Mouse (Mus musculus): Measurements from ENCODE around the gene Ino80d. TPM values are rescaled to one million over a fixed set of nuclear protein-coding genes. Genes with fewer than 3 reads are reported as not detected.

Gene Ino80d
- polyA plus RNA-seq, 1 experiment from 2014 or later: 9.7 TPM

- no peaks in the 10 kb centered on the region for H3K27me3 ChIP-seq (replicated peaks; ENCODE audit: low read depth, poor library complexity, severe bottlenecking)
- no peaks in the 10 kb centered on the region for H3K36me3 ChIP-seq (replicated peaks)
- H3K27ac ChIP-seq (replicated peaks): no peak overlapping the region
- H3K4me1 ChIP-seq: no peaks in the 10 kb centered on the region
- 87% methylated on average over 3 of the region's 3 CpGs for WGBS
- DNase-seq (ENCODE audit: low spot score): no peak
- H3K9me3 ChIP-seq: no peaks in the 10 kb centered on the region
- no peak overlapping the region for H3K4me3 ChIP-seq
Measured at GRCm38 (mm10) chr1:63032929-63033328, 81.5 kb downstream of the Ino80d start.

GRCm38 (mm10) chr1:63019916-63020315, 94.6 kb downstream of the Ino80d start:
- H3K4me3 ChIP-seq: no peak overlapping the region
- H3K27me3 ChIP-seq (replicated peaks; ENCODE audit: low read depth, poor library complexity, severe bottlenecking): no peaks in the 10 kb centered on the region

DNA sequence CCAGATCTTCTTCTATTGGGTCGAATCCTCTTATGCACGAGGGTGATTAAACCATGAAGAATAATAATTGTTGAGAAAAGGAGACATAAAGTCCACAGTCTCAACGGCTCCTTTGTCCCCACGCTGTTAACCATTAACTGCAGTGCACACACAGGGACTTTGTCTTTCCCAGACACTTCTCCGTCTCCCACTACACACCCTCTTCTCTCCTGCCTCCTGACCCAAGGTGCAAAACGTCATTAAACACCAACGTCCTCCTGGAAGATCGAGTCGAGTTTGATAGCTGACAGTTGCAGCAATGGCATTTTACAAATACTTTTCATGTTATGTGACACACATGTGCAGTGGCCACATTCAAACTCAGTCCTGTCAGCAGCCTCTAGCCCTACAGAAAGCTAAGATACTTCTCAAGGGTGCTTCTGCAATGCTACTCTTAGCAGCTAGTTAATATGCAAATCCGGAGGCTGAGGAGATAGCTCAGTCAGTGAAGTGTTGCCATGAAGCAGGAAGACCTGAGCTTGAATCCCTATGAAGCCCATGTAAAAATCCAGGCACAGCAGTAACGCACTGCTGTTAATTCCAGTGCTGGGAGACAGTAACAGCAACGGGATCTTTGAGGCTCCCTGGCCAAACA, 109.3 kb downstream of the Ino80d start:
- no peaks in the 10 kb centered on the region for H3K36me3 ChIP-seq (replicated peaks)

More at GRCm38 (mm10) chr1:63019916-63020315, 94.6 kb downstream of the Ino80d start:
- WGBS: 70% methylated on average over 2 of the region's 2 CpGs
- no peak overlapping the region for H3K27ac ChIP-seq (replicated peaks)
- no peaks in the 10 kb centered on the region for H3K4me1 ChIP-seq
- H3K9me3 ChIP-seq: no peaks in the 10 kb centered on the region
- H3K36me3 ChIP-seq (replicated peaks): no peaks in the 10 kb centered on the region
- DNase-seq (ENCODE audit: low spot score): no peak

GRCm38 (mm10) chr1:63001874-63002273, 112.6 kb downstream of the Ino80d start:
- no peak overlapping the region for H3K27ac ChIP-seq (replicated peaks)
- WGBS: 73% methylated on average over 3 of the region's 3 CpGs
- H3K4me1 ChIP-seq: no peaks in the 10 kb centered on the region
- no peak overlapping the region for H3K4me3 ChIP-seq
- no peaks in the 10 kb centered on the region for H3K36me3 ChIP-seq (replicated peaks)
- H3K9me3 ChIP-seq: no peaks in the 10 kb centered on the region
- no peaks in the 10 kb centered on the region for H3K27me3 ChIP-seq (replicated peaks; ENCODE audit: low read depth, poor library complexity, severe bottlenecking)
- DNase-seq (ENCODE audit: low spot score): no peak

More for the DNA sequence above, 109.3 kb downstream of the Ino80d start:
- H3K4me1 ChIP-seq: 0 out of 2 replicates have a peak, but pooled peaks cover 5% of the 10 kb centered on the region
- no peak overlapping the region for H3K4me3 ChIP-seq
- no peak overlapping the region for H3K27ac ChIP-seq (replicated peaks)
- no peaks in the 10 kb centered on the region for H3K9me3 ChIP-seq
- 63% methylated on average over 12 of the region's 12 CpGs for WGBS
- H3K27me3 ChIP-seq (replicated peaks; ENCODE audit: low read depth, poor library complexity, severe bottlenecking): no peaks in the 10 kb centered on the region
- no peak for DNase-seq (ENCODE audit: low spot score)

DNA sequence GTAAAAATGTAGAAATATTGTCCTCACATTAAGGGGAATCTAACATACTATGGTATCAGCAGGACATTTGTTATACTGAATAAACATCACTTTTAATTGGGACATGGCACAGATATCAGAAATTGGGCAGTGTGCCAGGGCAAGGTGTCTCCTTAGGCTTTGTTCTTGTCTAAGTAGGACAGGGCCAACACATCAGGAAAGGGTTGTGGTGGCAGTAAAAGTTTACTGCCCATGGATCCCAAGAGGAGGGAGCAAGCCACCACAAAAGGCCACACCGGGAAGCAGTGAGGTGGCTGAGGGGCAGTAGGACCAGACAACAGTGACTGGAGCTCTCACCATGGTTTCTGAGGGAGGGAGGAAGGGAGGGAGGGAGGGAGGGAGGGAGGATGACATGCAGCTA, 121.1 kb downstream of the Ino80d start:
- H3K9me3 ChIP-seq: no peaks in the 10 kb centered on the region
- no peaks in the 10 kb centered on the region for H3K27me3 ChIP-seq (replicated peaks; ENCODE audit: low read depth, poor library complexity, severe bottlenecking)
- no peak overlapping the region for H3K27ac ChIP-seq (replicated peaks)
- no peaks in the 10 kb centered on the region for H3K36me3 ChIP-seq (replicated peaks)
- 63% methylated on average over 1 of the region's 1 CpGs for WGBS
- H3K4me3 ChIP-seq: no peak overlapping the region
- no peaks in the 10 kb centered on the region for H3K4me1 ChIP-seq
- no peak for DNase-seq (ENCODE audit: low spot score)

GRCm38 (mm10) chr1:62992648-62993047, 121.8 kb downstream of the Ino80d start:
- Histone ChIP-seq H3K36me3 (replicated peaks) (no peaks in the 10 kb centered on the region), H3K9me3 (no peaks in the 10 kb centered on the region), H3K27me3 (replicated peaks; ENCODE audit: low read depth, poor library complexity, severe bottlenecking) (no peaks in the 10 kb centered on the region), H3K4me1 (no peaks in the 10 kb centered on the region), H3K27ac (replicated peaks) (no peak overlapping the region), H3K4me3 (no peak overlapping the region)
- 84% methylated on average over 5 of the region's 5 CpGs for WGBS
- DNase-seq (ENCODE audit: low spot score): no peak

DNA sequence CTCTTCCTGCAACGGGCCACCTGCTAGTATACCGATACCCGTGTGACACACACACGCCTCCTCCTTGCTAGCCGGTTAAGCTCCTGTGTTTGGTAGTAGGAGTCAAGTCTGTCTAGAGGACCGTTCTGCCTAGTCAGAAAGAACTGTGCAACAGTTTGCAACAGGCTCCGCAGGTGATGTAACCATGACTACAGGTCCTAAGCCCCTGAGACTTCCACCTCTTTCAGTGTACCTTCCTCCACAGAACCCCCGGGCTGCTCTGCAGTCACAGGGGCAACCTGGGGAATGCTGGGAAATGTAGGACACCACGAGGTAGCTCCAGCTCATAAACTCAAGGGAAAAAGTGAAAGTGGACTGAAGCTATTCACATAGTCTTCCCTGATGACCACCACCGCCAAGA, 123.4 kb downstream of the Ino80d start:
- Histone ChIP-seq H3K36me3 (replicated peaks) (no peaks in the 10 kb centered on the region), H3K4me3 (no peak overlapping the region), H3K27ac (replicated peaks) (no peak overlapping the region), H3K4me1 (peaks cover 4% of the 10 kb centered on the region), H3K27me3 (replicated peaks; ENCODE audit: low read depth, poor library complexity, severe bottlenecking) (no peaks in the 10 kb centered on the region), H3K9me3 (no peaks in the 10 kb centered on the region)
- no peak for DNase-seq (ENCODE audit: low spot score)
- WGBS: 85% methylated on average over 10 of the region's 10 CpGs

DNA sequence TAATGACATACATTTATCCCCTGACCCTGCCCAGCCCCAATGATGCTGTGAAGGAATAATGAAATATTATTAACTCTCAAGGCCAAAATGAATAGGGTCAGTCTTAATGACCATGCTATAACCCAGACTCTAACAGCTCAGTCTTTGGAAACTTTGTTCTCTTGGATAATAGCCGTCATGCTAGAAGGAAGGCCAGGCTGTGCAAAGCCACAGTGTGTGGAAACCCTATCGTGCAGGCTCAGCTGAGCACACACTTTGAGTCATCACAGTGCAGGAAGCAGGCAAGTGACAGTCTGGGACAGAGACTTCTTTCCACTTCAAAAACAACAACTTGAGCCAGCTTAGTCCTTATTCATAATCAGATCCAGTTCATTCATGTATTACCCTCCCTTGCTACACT, 126.9 kb downstream of the Ino80d start:
- no peak overlapping the region for H3K4me3 ChIP-seq
- H3K27me3 ChIP-seq (replicated peaks; ENCODE audit: low read depth, poor library complexity, severe bottlenecking): no peaks in the 10 kb centered on the region
- H3K4me1 ChIP-seq: peaks cover 10% of the 10 kb centered on the region
- no peaks in the 10 kb centered on the region for H3K36me3 ChIP-seq (replicated peaks)
- no peak for DNase-seq (ENCODE audit: low spot score)
- no peaks in the 10 kb centered on the region for H3K9me3 ChIP-seq
- no peak overlapping the region for H3K27ac ChIP-seq (replicated peaks)
- WGBS: 67% methylated on average over 2 of the region's 2 CpGs

DNA sequence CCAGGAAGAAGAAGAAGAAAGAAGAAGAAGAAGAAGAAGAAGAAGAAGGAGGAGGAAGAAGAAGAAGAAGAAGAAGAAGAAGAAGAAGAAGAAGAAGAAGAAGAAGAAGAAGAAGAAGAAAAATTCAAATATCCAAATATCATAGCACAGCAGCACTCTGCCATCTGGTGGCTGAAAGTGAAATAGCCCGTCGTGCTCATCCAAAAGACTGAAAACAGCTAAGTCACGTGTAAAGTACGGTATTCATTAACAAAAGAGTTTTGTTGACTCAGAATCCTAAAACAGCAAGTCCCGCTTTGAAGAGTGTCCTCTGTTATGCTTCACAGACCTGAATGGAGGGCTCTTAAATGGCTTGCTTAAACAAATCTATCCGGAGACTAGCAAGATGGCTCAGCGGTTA, 128.2 kb downstream of the Ino80d start:
- peak; percentile 62 for DNase-seq (ENCODE audit: low spot score)
- Histone ChIP-seq H3K4me1 (peaks cover 10% of the 10 kb centered on the region), H3K4me3 (peak overlapping the region; percentile 28; the same call in 1 of the 2 replicates), H3K27me3 (replicated peaks; ENCODE audit: low read depth, poor library complexity, severe bottlenecking) (no peaks in the 10 kb centered on the region), H3K36me3 (replicated peaks) (no peaks in the 10 kb centered on the region), H3K9me3 (no peaks in the 10 kb centered on the region), H3K27ac (replicated peaks) (no peak overlapping the region)
- 17% methylated on average over 7 of the region's 7 CpGs for WGBS

DNA sequence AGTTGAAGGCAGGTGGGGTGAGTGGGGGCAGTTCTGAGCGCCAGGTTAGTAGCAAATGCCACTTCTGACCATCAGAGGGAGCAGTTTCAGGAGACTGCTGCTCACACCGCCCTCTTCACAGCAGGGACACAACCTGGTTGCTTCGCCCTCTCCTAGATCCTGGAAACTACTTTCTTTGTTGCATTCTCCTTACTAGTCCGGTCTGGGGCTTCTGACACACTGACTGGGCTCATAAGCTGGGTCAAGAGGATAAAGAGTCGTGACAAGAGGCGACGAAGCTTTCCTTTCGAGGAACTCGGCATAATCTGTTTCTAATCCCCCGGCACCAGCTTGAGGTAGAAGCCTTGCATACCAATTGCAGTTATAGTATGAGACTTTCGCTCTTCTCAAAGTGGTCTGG, 129.9 kb downstream of the Ino80d start:
- 29% methylated on average over 11 of the region's 11 CpGs for WGBS
- Histone ChIP-seq H3K4me3 (peak overlapping the region; percentile 39), H3K36me3 (replicated peaks) (no peaks in the 10 kb centered on the region), H3K27ac (replicated peaks) (no peak overlapping the region), H3K9me3 (no peaks in the 10 kb centered on the region), H3K4me1 (peaks cover 10% of the 10 kb centered on the region), H3K27me3 (replicated peaks; ENCODE audit: low read depth, poor library complexity, severe bottlenecking) (no peaks in the 10 kb centered on the region)
- DNase-seq (ENCODE audit: low spot score): peak; percentile 50

DNA sequence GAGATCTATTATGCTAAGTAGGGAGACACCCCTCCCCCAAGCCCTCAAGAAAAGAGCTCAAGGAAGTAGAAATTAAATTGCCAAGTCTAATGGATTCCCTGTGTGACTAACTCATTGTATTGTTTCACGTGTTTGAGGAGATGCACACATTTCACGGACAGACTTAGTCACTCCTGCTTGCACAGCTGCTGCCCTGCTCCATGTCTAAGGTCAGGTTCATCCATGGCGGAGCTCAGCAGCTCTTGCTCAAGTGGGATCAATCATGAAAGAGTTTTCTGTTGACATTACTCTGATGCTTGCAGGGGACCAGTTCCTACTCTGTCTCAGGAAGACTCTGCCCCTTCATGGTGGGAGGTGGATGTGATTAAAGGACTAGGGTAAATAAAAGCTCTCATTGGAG, 137.7 kb downstream of the Ino80d start:
- H3K4me1 ChIP-seq: no peaks in the 10 kb centered on the region
- peak; percentile 52 for DNase-seq (ENCODE audit: low spot score)

GRCm38 (mm10) chr1:62966885-62967284, 147.6 kb downstream of the Ino80d start:
- peak; percentile 28 for DNase-seq (ENCODE audit: low spot score)
- Histone ChIP-seq H3K27me3 (replicated peaks; ENCODE audit: low read depth, poor library complexity, severe bottlenecking) (peaks cover 16% of the 10 kb centered on the region; the same call in 1 of the 2 replicates), H3K4me3 (no peak overlapping the region), H3K27ac (replicated peaks) (no peak overlapping the region), H3K4me1 (peaks cover 6% of the 10 kb centered on the region), H3K36me3 (replicated peaks) (no peaks in the 10 kb centered on the region), H3K9me3 (no peaks in the 10 kb centered on the region)
- WGBS: 19% methylated on average over 5 of the region's 5 CpGs

More for the DNA sequence above, 137.7 kb downstream of the Ino80d start:
- H3K27me3 ChIP-seq (replicated peaks; ENCODE audit: low read depth, poor library complexity, severe bottlenecking): no peaks in the 10 kb centered on the region
- H3K27ac ChIP-seq (replicated peaks): no peak overlapping the region
- no peaks in the 10 kb centered on the region for H3K36me3 ChIP-seq (replicated peaks)
- no peaks in the 10 kb centered on the region for H3K9me3 ChIP-seq
- 46% methylated on average over 3 of the region's 3 CpGs for WGBS
- H3K4me3 ChIP-seq: no peak overlapping the region

DNA sequence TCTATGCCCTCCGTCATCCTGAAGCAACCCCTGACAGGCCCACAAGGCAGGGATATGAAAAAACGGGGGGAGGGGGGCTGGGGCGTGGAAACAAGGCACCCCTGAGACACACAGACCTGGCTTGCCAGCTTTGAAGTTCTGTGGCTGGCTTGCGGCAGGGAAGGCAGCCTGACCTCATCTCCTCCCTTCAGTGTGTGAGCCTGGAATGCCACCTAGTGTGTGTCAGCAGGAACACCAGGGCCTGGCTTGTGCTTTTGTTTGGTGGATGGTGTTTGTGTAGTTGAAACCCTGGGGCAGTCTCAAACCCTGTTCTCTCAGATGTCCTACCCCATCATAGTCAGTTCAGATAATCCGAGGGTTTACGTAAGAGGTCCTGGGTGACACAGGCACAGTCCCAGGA, 150.2 kb downstream of the Ino80d start:
- Histone ChIP-seq H3K9me3 (no peaks in the 10 kb centered on the region), H3K4me3 (no peak overlapping the region), H3K27me3 (replicated peaks; ENCODE audit: low read depth, poor library complexity, severe bottlenecking) (peaks cover 23% of the 10 kb centered on the region; the same call in 1 of the 2 replicates), H3K27ac (replicated peaks) (peak overlapping the region; percentile 52; the same call in 1 of the 2 replicates), H3K36me3 (replicated peaks) (no peaks in the 10 kb centered on the region), H3K4me1 (peaks cover 6% of the 10 kb centered on the region)
- 17% methylated on average over 6 of the region's 6 CpGs for WGBS
- DNase-seq (ENCODE audit: low spot score): peak; percentile 82

All from embryonic facial prominence, embryonic 10.5 days (tissue).